Mouse (Mus musculus) lung, postnatal 0 days (tissue): ENCODE measurements at regions not wholly inside any gene's neighbourhood (a gene's known extent, or its start where the extent isn't known, plus 50 kb on each side); places are given as distances from the start of the nearest gene placed in this dataset.

ENCODE experiments used
- CTCF ChIP-seq: IDR thresholded peaks from 2 replicates; pipeline ENCODE4 v1.5.1; 2016; ENCODE audit warnings: antibody characterized with exemption, mild to moderate bottlenecking
- EP300 ChIP-seq: IDR thresholded peaks from 2 replicates; pipeline ENCODE4 v1.6.1; 2016; ENCODE audit warnings: antibody characterized with exemption, mild to moderate bottlenecking, control low read depth

DNA sequence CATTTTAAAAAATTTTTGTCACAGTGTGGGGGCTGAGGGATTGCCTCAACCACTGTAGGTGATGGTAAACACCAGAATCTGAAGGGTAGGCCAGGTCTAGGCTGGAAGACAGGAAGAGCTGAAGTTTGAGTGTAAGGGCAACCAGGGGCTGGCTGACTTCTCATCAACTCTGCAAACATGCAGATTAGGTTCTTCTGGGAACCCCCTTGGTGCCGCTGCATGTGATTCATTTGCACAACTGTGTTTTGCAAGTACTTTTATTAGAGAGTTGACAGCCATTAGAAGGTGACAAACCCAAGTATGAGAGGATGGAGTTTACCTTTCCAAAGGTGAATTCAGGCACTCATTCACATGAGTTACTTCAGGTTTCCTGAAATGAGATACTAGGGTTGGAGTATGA lies 258.1 kb downstream of the Ptprc start:
- no peak for TF ChIP-seq CTCF
- no peak for TF ChIP-seq EP300
